Mouse (Mus musculus) hindbrain, embryonic 16.5 days (tissue): Measurements from ENCODE around the gene Lhb. TPM values are rescaled to one million over a fixed set of nuclear protein-coding genes. Genes with fewer than 3 reads are reported as not detected.

ENCODE experiments used
- ATAC-seq: fragments of 200-750 bp; cut with Nextera tagmentation; 2 replicates; pipeline ENCODE4 v1.8.0; 2017; ENCODE audit warnings: moderate TSS enrichment, moderate library complexity
- H3K27ac ChIP-seq: fragments of 300-500 bp; sonication (generic); 2 replicates; pipeline ENCODE4 v1.5.1; 2014; ENCODE audit warnings: low read depth, mild to moderate bottlenecking, control low read depth, low read length, moderate library complexity
- H3K27me3 ChIP-seq: fragments of 300-500 bp; sonication (generic); replicated peaks from 2 replicates; pipeline ENCODE4 v1.6.1; 2014; ENCODE audit warnings: low read length; ENCODE audit not compliant: control insufficient read depth, insufficient read depth
- H3K36me3 ChIP-seq: fragments of 300-500 bp; sonication (generic); 2 replicates; pipeline ENCODE4 v1.6.1; 2014; ENCODE audit warnings: mild to moderate bottlenecking, low read length, moderate library complexity, mixed read lengths; ENCODE audit not compliant: control insufficient read depth, insufficient read depth
- H3K4me1 ChIP-seq: fragments of 300-500 bp; sonication (generic); 2 replicates; pipeline ENCODE4 v1.6.1; 2014; ENCODE audit warnings: low read depth, low read length; ENCODE audit not compliant: control insufficient read depth, insufficient read depth
- H3K4me2 ChIP-seq: fragments of 300-500 bp; sonication (generic); 2 replicates; pipeline ENCODE4 v1.6.1; 2014; ENCODE audit warnings: mild to moderate bottlenecking, low read length, control low read depth, moderate library complexity
- H3K4me3 ChIP-seq: fragments of 300-500 bp; sonication (generic); 2 replicates; pipeline ENCODE4 v1.5.1; 2014; ENCODE audit warnings: mild to moderate bottlenecking, low read length, control low read depth, moderate library complexity
- H3K9ac ChIP-seq: fragments of 300-500 bp; sonication (generic); 2 replicates; pipeline ENCODE4 v1.6.1; 2014; ENCODE audit warnings: low read depth, mild to moderate bottlenecking, control low read depth, low read length, moderate library complexity
- H3K9me3 ChIP-seq: fragments of 300-500 bp; sonication (generic); 2 replicates; pipeline ENCODE4 v1.6.1; 2014; ENCODE audit warnings: mild to moderate bottlenecking, low read length, moderate library complexity; ENCODE audit not compliant: control insufficient read depth
- WGBS: fragments of 180-500 bp; shearing (Covaris S2); extraction: QIAGEN DNeasy Blood & Tissue Kit; methylation state at CpG from one replicate; pipeline ENCODE4 v1.1.7; 2014; 5-methylcytosine and 5-hydroxymethylcytosine counted together
- microRNA-seq: library from miRNA; unstranded; fragments of <30 nt; microRNA quantifications from one replicate; pipeline ENCODE4, GENCODE M21; 2017
- polyA plus RNA-seq: library from polyadenylated mRNA; unstranded; fragments of >200 nt; fragmentation: Nextera tagmentation; extraction: Ambion mirVana; gene quantifications from 2 replicates; pipeline ENCODE4 v1.2.1, GENCODE M21; 2015

Lhb gene
- polyA plus RNA-seq, 1 experiment from 2014 or later, result 2.3 TPM

- Histone ChIP-seq H3K36me3 (peaks cover 4% of the 10 kb centered on the region), H3K9ac (no peak overlapping the region), H3K27ac (no peak overlapping the region), H3K4me1 (peaks cover 27% of the 10 kb centered on the region), H3K9me3 (no peaks in the 10 kb centered on the region), H3K27me3 (no peaks in the 10 kb centered on the region), H3K4me3 (no peak overlapping the region), H3K4me2 (no peak overlapping the region; the same call in 1 of the 2 replicates)
- 93% methylated on average over 12 of the region's 12 CpGs for WGBS
- no peak for ATAC-seq
Observed at GRCm38 (mm10) chr7:45465112-45465511, 44.5 kb downstream of the Lhb start.

DNA sequence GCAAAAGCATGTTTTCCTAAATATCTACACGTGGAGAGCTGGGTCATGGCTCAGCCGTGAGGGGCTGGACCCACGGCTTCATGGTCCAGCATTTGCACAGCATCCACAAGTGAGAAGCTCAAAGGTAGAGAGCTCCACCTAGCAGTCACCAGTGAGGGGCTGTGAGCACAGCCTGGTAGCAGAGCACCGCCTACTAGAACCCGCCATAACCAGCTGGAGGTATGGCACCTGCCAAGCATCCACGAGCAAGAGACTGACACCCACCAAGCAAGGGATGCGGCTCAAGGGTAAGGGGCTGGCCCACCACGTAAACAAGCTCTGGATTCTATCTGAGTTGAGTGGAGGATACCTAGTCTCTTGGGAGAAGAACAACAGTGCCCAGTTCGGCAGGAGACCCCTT is 44.9 kb downstream of the Lhb start:
- H3K4me3 ChIP-seq, result peak overlapping the region; percentile 80
- H3K36me3 ChIP-seq, result peaks cover 4% of the 10 kb centered on the region
- peak overlapping the region; percentile 92 for H3K4me2 ChIP-seq
- no peaks in the 10 kb centered on the region for H3K9me3 ChIP-seq
- H3K4me1 ChIP-seq, result peaks cover 23% of the 10 kb centered on the region
- 0 out of 2 replicates have a peak, but pooled peaks have one; percentile 5 for ATAC-seq
- no peak overlapping the region; the same call in 1 of the 2 replicates for H3K27ac ChIP-seq
- H3K27me3 ChIP-seq, result no peaks in the 10 kb centered on the region
- 83% methylated on average over 9 of the region's 9 CpGs for WGBS
- H3K9ac ChIP-seq, result peak overlapping the region; percentile 90

DNA sequence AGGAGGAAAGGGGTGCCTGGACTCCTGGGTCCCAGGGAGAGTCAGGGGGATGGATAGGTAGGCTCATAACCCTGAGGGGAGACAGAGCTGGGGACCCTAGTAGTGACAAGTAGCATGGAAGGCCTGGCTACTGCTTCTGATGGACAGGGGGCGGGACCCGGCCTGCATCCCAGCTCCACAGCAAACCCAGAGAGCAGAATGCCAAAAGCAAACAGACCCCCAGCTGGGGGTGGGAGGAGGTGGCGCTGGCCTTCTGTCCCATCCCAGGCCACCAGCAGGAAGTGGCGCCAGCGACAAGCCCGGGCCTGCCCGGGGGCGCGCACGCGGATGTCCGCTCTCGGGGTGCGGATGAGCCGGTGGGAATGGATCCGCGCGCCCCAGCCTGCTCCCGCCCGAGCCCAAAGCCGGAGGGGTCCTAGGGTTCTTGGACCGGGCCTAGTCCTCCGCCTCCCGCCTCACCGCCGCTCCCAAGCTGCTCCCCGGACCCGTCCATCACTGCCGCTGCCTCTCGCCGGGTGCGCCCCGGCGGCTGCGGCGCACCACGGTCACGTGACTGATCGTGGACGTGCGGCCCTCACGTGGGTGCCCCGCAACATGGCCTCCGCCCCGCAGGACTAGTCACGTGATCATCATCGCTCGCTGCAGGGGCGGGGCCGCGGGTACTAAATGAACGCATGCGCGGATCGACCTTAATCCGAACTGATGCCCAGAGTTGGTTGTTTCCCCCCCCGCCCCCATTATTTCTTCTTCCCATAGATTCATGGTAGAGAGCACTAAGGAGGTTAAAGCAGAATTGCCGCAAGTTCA is 45.9 kb downstream of the Lhb start, which contains the start of gene Bax:
TSS of gene Bax (minus strand) at position 616 of the 807 bp plus-strand sequence.
- Histone ChIP-seq H3K9me3 (no peaks in the 10 kb centered on the region), H3K27ac (peak within 1 kb of the TSS; percentile 81), H3K4me1 (peaks cover 17% of the 10 kb centered on the region), H3K36me3 (peaks cover 4% of the 10 kb centered on the region), H3K4me3 (peak within 1 kb of the TSS; percentile 80), H3K4me2 (peak within 1 kb of the TSS; percentile 92), H3K9ac (peak within 1 kb of the TSS; percentile 90), H3K27me3 (no peaks in the 10 kb centered on the region)
- peak; percentile 66 for ATAC-seq
- WGBS, result under 1% methylated on average over 39 of the region's 58 CpGs

DNA sequence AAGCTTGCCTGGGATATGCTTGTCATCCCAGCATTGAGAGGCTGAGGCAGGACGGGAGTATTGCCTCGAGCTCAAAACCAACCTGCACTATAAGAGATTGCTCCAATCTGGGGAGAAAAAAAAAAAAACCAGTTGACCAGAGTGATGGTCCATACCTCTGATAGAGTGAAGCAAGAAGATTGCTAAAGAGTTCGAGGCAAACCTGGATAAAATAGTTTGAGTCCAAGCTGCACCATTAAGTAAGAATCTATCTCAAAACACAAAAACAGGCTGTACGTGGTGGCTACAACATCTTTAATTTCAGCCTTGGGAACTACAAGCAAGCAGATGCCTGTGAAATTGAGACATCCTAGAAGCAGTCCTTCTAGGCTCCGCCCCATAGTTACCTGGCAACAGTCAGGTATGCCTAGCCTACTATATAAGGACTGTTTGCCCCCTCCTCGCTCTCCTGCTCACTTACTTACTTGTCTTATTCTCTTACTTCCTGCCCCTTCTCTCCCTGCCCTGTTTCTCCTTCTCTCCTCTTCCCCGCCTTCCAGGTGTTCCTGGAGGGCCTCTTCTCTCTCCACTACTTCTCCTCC is 46.6 kb downstream of the Lhb start:
- Histone ChIP-seq H3K9me3 (no peaks in the 10 kb centered on the region), H3K4me3 (peak overlapping the region; percentile 80), H3K9ac (peak overlapping the region; percentile 15), H3K4me1 (peaks cover 17% of the 10 kb centered on the region), H3K4me2 (peak overlapping the region; percentile 92), H3K27ac (no peak overlapping the region; the same call in 1 of the 2 replicates), H3K27me3 (no peaks in the 10 kb centered on the region), H3K36me3 (no peaks in the 10 kb centered on the region; the same call in 1 of the 2 replicates)
- peak; percentile 22; the same call in 1 of the 2 replicates for ATAC-seq
- 35% methylated on average over 7 of the region's 7 CpGs for WGBS

DNA sequence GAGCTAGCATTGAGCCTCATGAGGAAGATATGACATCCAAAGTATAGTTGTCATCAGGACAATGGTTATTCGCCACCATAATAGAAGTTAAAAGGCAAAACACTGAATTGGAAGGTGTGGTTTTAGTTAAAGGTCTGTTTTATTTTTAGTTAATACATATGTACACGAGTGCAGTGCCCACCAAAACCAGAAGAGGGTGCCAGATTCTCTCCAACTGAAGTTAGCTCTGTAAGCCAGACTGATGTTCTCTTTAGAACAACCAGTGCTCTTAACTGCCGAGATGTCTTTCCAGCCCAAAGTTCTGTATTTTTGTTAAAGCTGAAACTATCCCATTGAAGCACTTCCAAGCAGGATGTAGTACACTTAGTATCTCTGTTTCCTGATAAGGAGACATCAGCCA is 50.2 kb downstream of the Lhb start:
- Histone ChIP-seq H3K27me3 (no peaks in the 10 kb centered on the region), H3K4me3 (no peak overlapping the region), H3K9me3 (no peaks in the 10 kb centered on the region), H3K9ac (no peak overlapping the region), H3K4me2 (no peak overlapping the region), H3K27ac (no peak overlapping the region), H3K36me3 (no peaks in the 10 kb centered on the region), H3K4me1 (peaks cover 7% of the 10 kb centered on the region)
- no peak for ATAC-seq
- WGBS, result 16% methylated on average over 3 of the region's 3 CpGs

Small RNA genes lying within 50 kb of the gene (microRNA-seq; reads per million reads assigned to microRNA genes)
- not detected for gene Gm22133

Other genes starting within 250 kb of the Lhb start
- not detected in 2 replicates for gene Gfy, start 241.3 kb upstream of the Lhb start, polyA plus RNA-seq
- 0.75 and 1.4 TPM in 2 replicates for gene Pth2, start 239.8 kb upstream of the Lhb start, polyA plus RNA-seq
- 0.54 and 0.65 TPM in 2 replicates for gene Ccdc155, start 215.9 kb upstream of the Lhb start, polyA plus RNA-seq
- 13.6 and 18.4 TPM in 2 replicates for gene Dkkl1, start 208.7 kb upstream of the Lhb start, polyA plus RNA-seq
- 46.9 and 54.1 TPM in 2 replicates for gene Tead2, start 205.1 kb upstream of the Lhb start, polyA plus RNA-seq
- gene Cd37, start 181.7 kb upstream of the Lhb start, polyA plus RNA-seq, result 1.3 and 1.4 TPM in 2 replicates
- gene Slc6a16, start 179.7 kb upstream of the Lhb start, polyA plus RNA-seq, result 0.89 and 2.0 TPM in 2 replicates
- gene Slc6a21, start 143.3 kb upstream of the Lhb start, polyA plus RNA-seq, result not detected in 2 replicates
- 13.3 and 14.2 TPM in 2 replicates for gene Trpm4, start 87.0 kb upstream of the Lhb start, polyA plus RNA-seq
- 0.28 and 0.72 TPM in 2 replicates for gene Hrc, start 85.5 kb upstream of the Lhb start, polyA plus RNA-seq
- 28.5 and 28.6 TPM in 2 replicates for gene Ppfia3, start 53.8 kb upstream of the Lhb start, polyA plus RNA-seq
- gene Lin7b, start 50.2 kb upstream of the Lhb start, polyA plus RNA-seq, result 41.4 and 70.3 TPM in 2 replicates
- 144 and 161 TPM in 2 replicates for gene Snrnp70, start 25.1 kb upstream of the Lhb start, polyA plus RNA-seq
- 0.06 TPM in 1 of 2 replicates, not detected in the other for gene Kcna7, start 15.2 kb upstream of the Lhb start, polyA plus RNA-seq
- gene Ntf5, start 7.1 kb upstream of the Lhb start, polyA plus RNA-seq, result 0.15 and 0.27 TPM in 2 replicates
- gene Gys1, start 14.0 kb downstream of the Lhb start, polyA plus RNA-seq, result 25.5 and 28.7 TPM in 2 replicates
- gene Ruvbl2, start 17.3 kb downstream of the Lhb start, polyA plus RNA-seq, result 94.3 and 108 TPM in 2 replicates
- gene Ftl1, start 39.1 kb downstream of the Lhb start, polyA plus RNA-seq, result 5,303 and 5,527 TPM in 2 replicates
- 226 and 242 TPM in 2 replicates for gene Bax, start 46.1 kb downstream of the Lhb start, polyA plus RNA-seq
- 0.20 and 0.30 TPM in 2 replicates for gene Tulp2, start 61.1 kb downstream of the Lhb start, polyA plus RNA-seq
- not detected in 2 replicates for gene Gm45808, start 66.0 kb downstream of the Lhb start, polyA plus RNA-seq
- gene Dhdh, start 68.0 kb downstream of the Lhb start, polyA plus RNA-seq, result 4.0 and 4.3 TPM in 2 replicates
- gene Nucb1, start 89.6 kb downstream of the Lhb start, polyA plus RNA-seq, result 141 and 151 TPM in 2 replicates
- gene Ppp1r15a, start 105.4 kb downstream of the Lhb start, polyA plus RNA-seq, result 17.5 and 18.2 TPM in 2 replicates
- gene Plekha4, start 105.5 kb downstream of the Lhb start, polyA plus RNA-seq, result 2.2 and 3.1 TPM in 2 replicates
- 0.43 and 0.80 TPM in 2 replicates for gene Hsd17b14, start 134.1 kb downstream of the Lhb start, polyA plus RNA-seq
- gene Bcat2, start 149.3 kb downstream of the Lhb start, polyA plus RNA-seq, result 22.7 and 27.0 TPM in 2 replicates
- not detected in 2 replicates for gene Fgf21, start 194.7 kb downstream of the Lhb start, polyA plus RNA-seq
- gene Fut1, start 196.5 kb downstream of the Lhb start, polyA plus RNA-seq, result not detected in 2 replicates
- gene Izumo1, start 201.0 kb downstream of the Lhb start, polyA plus RNA-seq, result not detected in 2 replicates
- 16.7 and 17.5 TPM in 2 replicates for gene Rasip1, start 206.7 kb downstream of the Lhb start, polyA plus RNA-seq
- gene Mamstr, start 219.2 kb downstream of the Lhb start, polyA plus RNA-seq, result 2.9 and 5.2 TPM in 2 replicates
- gene Fut2, start 245.6 kb downstream of the Lhb start, polyA plus RNA-seq, result 0.09 and 0.19 TPM in 2 replicates